In the genomic region with DNA sequence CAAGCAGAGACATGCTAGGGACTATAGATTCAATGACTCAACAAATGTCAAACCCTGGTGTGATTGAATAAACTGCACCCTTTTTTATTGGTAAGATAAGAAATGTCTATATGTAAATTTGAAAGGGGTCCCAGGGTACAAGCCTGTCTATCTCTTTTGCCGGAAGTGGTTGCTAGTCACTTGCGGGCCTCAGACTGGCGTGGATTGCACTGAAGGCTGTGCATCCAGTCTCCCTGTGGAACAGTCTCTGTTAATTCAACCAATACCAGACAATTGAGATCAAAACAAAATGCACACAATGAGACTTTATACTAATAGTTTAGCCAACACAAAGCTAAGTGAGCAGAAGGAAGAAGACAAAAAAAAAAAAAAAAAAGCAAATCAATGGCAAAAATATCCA, we compare ENCODE assay signal across 27 mouse cellular contexts. TPM values are rescaled to one million over a fixed set of nuclear protein-coding genes. Genes with fewer than 3 reads are reported as not detected.
DNase-seq lines count a peak whose midpoint lies in the region; ATAC-seq and TF ChIP-seq lines count a peak whose summit lies in the region.
"Had no signal": no experiment of that assay in that cellular context is flagged by ENCODE, and none has a peak within 500 bp of the region (broad histone marks: within the 10 kb centered on the region; RNA-seq: fewer than 3 reads in every experiment).

No protein-coding gene starts in this region.

- no peaks in the 10 kb centered on the region for H3K36me3 ChIP-seq in forebrain, embryonic 16.5 days (ENCODE audit: control insufficient read depth, insufficient read depth)
- no peaks in the 10 kb centered on the region for H3K36me3 ChIP-seq in forebrain, embryonic 11.5 days (ENCODE audit: control insufficient read depth, insufficient read depth, low read length)
- no peaks in the 10 kb centered on the region for H3K36me3 ChIP-seq in hindbrain, embryonic 13.5 days
- H3K36me3 ChIP-seq in hindbrain, postnatal 0 days (ENCODE audit: insufficient read depth, low read length) = no peaks in the 10 kb centered on the region
- H3K36me3 ChIP-seq in midbrain, embryonic 12.5 days = no peaks in the 10 kb centered on the region
- H3K36me3 ChIP-seq in midbrain, embryonic 10.5 days = no peaks in the 10 kb centered on the region
- H3K36me3 ChIP-seq: forebrain, embryonic 10.5 days; forebrain, embryonic 15.5 days; G1E; heart, embryonic 12.5 days; heart, embryonic 15.5 days; hindbrain, embryonic 15.5 days had no signal

- no peaks in the 10 kb centered on the region for H3K9me3 ChIP-seq in forebrain, embryonic 16.5 days (ENCODE audit: control insufficient read depth, low read length)
- H3K9me3 ChIP-seq in forebrain, embryonic 11.5 days (ENCODE audit: control insufficient read depth, low read length) = no peaks in the 10 kb centered on the region
- no peaks in the 10 kb centered on the region for H3K9me3 ChIP-seq in hindbrain, embryonic 13.5 days
- H3K9me3 ChIP-seq in hindbrain, postnatal 0 days (ENCODE audit: low read length) = no peaks in the 10 kb centered on the region
- H3K9me3 ChIP-seq in midbrain, embryonic 12.5 days = no peaks in the 10 kb centered on the region
- no peaks in the 10 kb centered on the region for H3K9me3 ChIP-seq in midbrain, embryonic 10.5 days (replicated peaks)
- H3K9me3 ChIP-seq: forebrain, embryonic 10.5 days; forebrain, embryonic 15.5 days; G1E; heart, embryonic 12.5 days; heart, embryonic 15.5 days; hindbrain, embryonic 15.5 days had no signal

- no peaks in the 10 kb centered on the region for H3K27me3 ChIP-seq in forebrain, embryonic 16.5 days (replicated peaks; ENCODE audit: control insufficient read depth, insufficient read depth, low read length)
- no peaks in the 10 kb centered on the region for H3K27me3 ChIP-seq in forebrain, embryonic 11.5 days (ENCODE audit: control insufficient read depth, insufficient read depth, low read length)
- no peaks in the 10 kb centered on the region for H3K27me3 ChIP-seq in hindbrain, embryonic 13.5 days
- no peaks in the 10 kb centered on the region for H3K27me3 ChIP-seq in hindbrain, postnatal 0 days (ENCODE audit: insufficient read depth, low read length)
- H3K27me3 ChIP-seq in midbrain, embryonic 12.5 days = no peaks in the 10 kb centered on the region
- H3K27me3 ChIP-seq in midbrain, embryonic 10.5 days (ENCODE audit: low read depth, poor library complexity, severe bottlenecking) = no peaks in the 10 kb centered on the region
- H3K27me3 ChIP-seq: CH12.LX; forebrain, embryonic 15.5 days; heart, embryonic 12.5 days; heart, embryonic 15.5 days; hindbrain, embryonic 15.5 days; Patski had no signal

- H3K4me1 ChIP-seq in forebrain, embryonic 16.5 days (replicated peaks; ENCODE audit: control insufficient read depth, insufficient read depth, low read length) = peaks cover 5% of the 10 kb centered on the region
- H3K4me1 ChIP-seq in forebrain, embryonic 11.5 days (replicated peaks; ENCODE audit: control insufficient read depth, insufficient read depth, low read length) = no peaks in the 10 kb centered on the region; the same call in 1 of the 2 replicates
- peaks cover 18% of the 10 kb centered on the region for H3K4me1 ChIP-seq in hindbrain, embryonic 13.5 days (replicated peaks)
- H3K4me1 ChIP-seq in hindbrain, postnatal 0 days (ENCODE audit: insufficient read depth, low read length) = peaks cover 5% of the 10 kb centered on the region
- H3K4me1 ChIP-seq in midbrain, embryonic 12.5 days = peaks cover 17% of the 10 kb centered on the region
- H3K4me1 ChIP-seq in midbrain, embryonic 10.5 days = peaks cover 15% of the 10 kb centered on the region
- H3K4me1 ChIP-seq: heart, embryonic 12.5 days; heart, embryonic 15.5 days had no signal

- no peak overlapping the region for H3K27ac ChIP-seq in forebrain, embryonic 16.5 days (ENCODE audit: low read length)
- H3K27ac ChIP-seq in forebrain, embryonic 11.5 days (ENCODE audit: low read depth, low read length) = no peak overlapping the region
- no peak overlapping the region for H3K27ac ChIP-seq in hindbrain, embryonic 13.5 days
- no peak overlapping the region for H3K27ac ChIP-seq in hindbrain, postnatal 0 days
- H3K27ac ChIP-seq in midbrain, embryonic 12.5 days (replicated peaks) = 0 out of 2 replicates have a peak overlapping the region, but pooled peaks have one; percentile 10
- no peak overlapping the region for H3K27ac ChIP-seq in midbrain, embryonic 10.5 days (replicated peaks)
- H3K27ac ChIP-seq: forebrain, embryonic 15.5 days; gastrocnemius, adult 2 months; heart, embryonic 15.5 days; hindbrain, embryonic 15.5 days had no signal

- 0 out of 2 replicates have a peak, but pooled peaks have one; percentile 28 for ATAC-seq in forebrain, embryonic 16.5 days
- no peak for ATAC-seq in forebrain, embryonic 11.5 days (replicated peaks; ENCODE audit: low FRiP score)
- 0 out of 2 replicates have a peak, but pooled peaks have one; percentile 52 for ATAC-seq in hindbrain, embryonic 13.5 days (ENCODE audit: low FRiP score)
- no peak for ATAC-seq in hindbrain, postnatal 0 days
- ATAC-seq in midbrain, embryonic 12.5 days (ENCODE audit: low FRiP score, low read depth) = no peak
- ATAC-seq: inflammation-experienced regulatory T-cells, adult 6 months; intestine, embryonic 16.5 days; Patski had no signal

- no peak for TF ChIP-seq CTCF in hindbrain, postnatal 0 days (IDR thresholded peaks at IDR 0.05; ENCODE audit: low read depth)

- no peak overlapping the region for H3K9ac ChIP-seq in forebrain, embryonic 16.5 days (replicated peaks; ENCODE audit: low read depth, low read length)
- H3K9ac ChIP-seq in forebrain, embryonic 11.5 days (ENCODE audit: low read length) = no peak overlapping the region
- no peak overlapping the region for H3K9ac ChIP-seq in hindbrain, embryonic 13.5 days
- H3K9ac ChIP-seq in hindbrain, postnatal 0 days (replicated peaks; ENCODE audit: low read length) = no peak overlapping the region
- H3K9ac ChIP-seq in midbrain, embryonic 12.5 days (replicated peaks) = no peak overlapping the region
- H3K9ac ChIP-seq: forebrain, embryonic 15.5 days; heart, embryonic 12.5 days; heart, embryonic 15.5 days; hindbrain, embryonic 15.5 days had no signal

- no peak for DNase-seq in forebrain, embryonic 11.5 days (ENCODE audit: low spot score)
- DNase-seq in hindbrain, postnatal 0 days (ENCODE audit: low spot score) = no peak
- no peak for DNase-seq in midbrain, embryonic 10.5 days (ENCODE audit: low spot score)
- DNase-seq: adrenal gland, postnatal 10 days; adrenal gland, postnatal 36 days; B cell, adult 2 months; cerebellum, adult 18-20 months; cerebellum, adult 9-10 months; cerebellum, postnatal 14 days; gastrocnemius, adult 2 months; gastrocnemius, postnatal 14 days; heart, adult 18-20 months; heart, postnatal 10 days; heart, postnatal 36 days had no signal

- WGBS in forebrain, embryonic 16.5 days = 55% methylated on average over 3 of the region's 3 CpGs
- 74% methylated on average over 3 of the region's 3 CpGs for WGBS in forebrain, embryonic 11.5 days
- WGBS in hindbrain, embryonic 13.5 days = 58% methylated on average over 3 of the region's 3 CpGs
- WGBS in hindbrain, postnatal 0 days = 47% methylated on average over 3 of the region's 3 CpGs
- WGBS in midbrain, embryonic 12.5 days = 66% methylated on average over 3 of the region's 3 CpGs
- WGBS in midbrain, embryonic 10.5 days = 86% methylated on average over 3 of the region's 3 CpGs

- no peak overlapping the region for H3K4me3 ChIP-seq in forebrain, embryonic 16.5 days (replicated peaks; ENCODE audit: low read length)
- no peak overlapping the region for H3K4me3 ChIP-seq in forebrain, embryonic 11.5 days (ENCODE audit: low read depth, low read length)
- no peak overlapping the region for H3K4me3 ChIP-seq in hindbrain, embryonic 13.5 days
- H3K4me3 ChIP-seq in hindbrain, postnatal 0 days (ENCODE audit: low read length) = no peak overlapping the region
- H3K4me3 ChIP-seq in midbrain, embryonic 12.5 days = no peak overlapping the region
- H3K4me3 ChIP-seq in midbrain, embryonic 10.5 days = no peak overlapping the region
- H3K4me3 ChIP-seq: forebrain, embryonic 10.5 days; forebrain, embryonic 15.5 days; gastrocnemius, adult 2 months; heart, embryonic 12.5 days; heart, embryonic 15.5 days; hindbrain, embryonic 15.5 days had no signal

- no peak overlapping the region for H3K4me2 ChIP-seq in forebrain, embryonic 16.5 days (ENCODE audit: low read length)
- no peak overlapping the region for H3K4me2 ChIP-seq in forebrain, embryonic 11.5 days (ENCODE audit: low read depth, low read length, severe bottlenecking)
- H3K4me2 ChIP-seq in hindbrain, embryonic 13.5 days = no peak overlapping the region
- no peak overlapping the region for H3K4me2 ChIP-seq in hindbrain, postnatal 0 days (ENCODE audit: low read depth, low read length)
- H3K4me2 ChIP-seq in midbrain, embryonic 12.5 days (replicated peaks) = no peak overlapping the region
- H3K4me2 ChIP-seq: forebrain, embryonic 15.5 days; heart, embryonic 12.5 days; heart, embryonic 15.5 days had no signal

RNA-seq across cellular contexts. Expression of a gene that starts 39.1 kb away (rescaled TPM):
- 97.4 and 99.3 TPM in 2 replicates for polyA plus RNA-seq in forebrain, embryonic 16.5 days (2015; fragmentation: Nextera tagmentation; extraction: Ambion mirVana)
- 61.9 and 68.5 TPM in 2 replicates for polyA plus RNA-seq in forebrain, embryonic 11.5 days (2014; fragmentation: Nextera tagmentation; extraction: Ambion mirVana)
- polyA plus RNA-seq in hindbrain, embryonic 13.5 days (2015; fragmentation: Nextera tagmentation; extraction: Ambion mirVana) = 99.8 and 110 TPM in 2 replicates
- total RNA-seq in hindbrain, postnatal 0 days (2014; rRNA removed) = 74.0 and 111 TPM in 2 replicates
- polyA plus RNA-seq in hindbrain, postnatal 0 days (2015; fragmentation: Nextera tagmentation; extraction: Ambion mirVana) = 89.8 and 94.6 TPM in 2 replicates
- 76.3 and 83.1 TPM in 2 replicates for polyA plus RNA-seq in midbrain, embryonic 12.5 days (2016; fragmentation: Nextera tagmentation; extraction: Ambion mirVana)
- polyA plus RNA-seq in midbrain, embryonic 10.5 days (2016; fragmentation: Nextera tagmentation; extraction: Ambion mirVana) = 66.7 and 71.8 TPM in 2 replicates

RNA-seq across cellular contexts. Expression of a gene that starts 42.4 kb away (rescaled TPM):
- 5.5 and 6.6 TPM in 2 replicates for polyA plus RNA-seq in forebrain, embryonic 16.5 days (2015; fragmentation: Nextera tagmentation; extraction: Ambion mirVana)
- polyA plus RNA-seq in forebrain, embryonic 11.5 days (2014; fragmentation: Nextera tagmentation; extraction: Ambion mirVana) = 21.5 and 21.9 TPM in 2 replicates
- polyA plus RNA-seq in hindbrain, embryonic 13.5 days (2015; fragmentation: Nextera tagmentation; extraction: Ambion mirVana) = 5.7 and 6.8 TPM in 2 replicates
- 5.7 and 8.0 TPM in 2 replicates for total RNA-seq in hindbrain, postnatal 0 days (2014; rRNA removed)
- polyA plus RNA-seq in hindbrain, postnatal 0 days (2015; fragmentation: Nextera tagmentation; extraction: Ambion mirVana) = 3.6 and 4.8 TPM in 2 replicates
- 13.8 and 15.5 TPM in 2 replicates for polyA plus RNA-seq in midbrain, embryonic 12.5 days (2016; fragmentation: Nextera tagmentation; extraction: Ambion mirVana)
- polyA plus RNA-seq in midbrain, embryonic 10.5 days (2016; fragmentation: Nextera tagmentation; extraction: Ambion mirVana) = 22.7 and 25.2 TPM in 2 replicates
- polyA plus RNA-seq: G1E had no signal

Comparison
In these comparisons a context has a peak if more than half of its experiments do, and no peak if none do; other contexts are left out.
1. ATAC-seq: peak in forebrain, embryonic 16.5 days (single experiment) and hindbrain, embryonic 13.5 days (single experiment); none in forebrain, embryonic 11.5 days (single experiment), hindbrain, postnatal 0 days (single experiment) and midbrain, embryonic 12.5 days (single experiment).